Comparison of ENCODE assay signal across 19 mouse cellular contexts in the genomic region with DNA sequence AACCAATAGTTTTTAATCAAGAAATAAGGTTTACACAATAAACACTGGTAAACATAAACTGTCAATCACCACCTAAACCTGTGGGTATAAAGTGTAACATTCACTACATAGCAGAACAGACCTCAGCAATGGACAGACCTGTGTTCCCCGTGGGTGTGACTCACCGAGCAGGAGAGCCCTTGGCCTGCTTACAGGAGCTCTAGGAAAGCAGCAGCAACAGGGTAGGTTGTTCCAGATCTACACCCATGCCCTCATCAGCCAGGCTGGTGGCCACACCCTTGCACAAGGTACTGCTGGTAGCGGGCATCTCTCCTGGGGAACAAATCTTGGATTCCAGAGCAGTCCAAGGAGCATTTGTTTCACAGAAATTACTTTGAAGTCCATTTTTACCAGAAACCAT.
"Had no signal": no experiment of that assay in that cellular context is flagged by ENCODE, and none has a peak within 500 bp of the region (broad histone marks: within the 10 kb centered on the region; RNA-seq: fewer than 3 reads in every experiment).

No protein-coding gene starts in this region.

- H3K4me2 ChIP-seq: liver, embryonic 13.5 days; lung, embryonic 14.5 days; midbrain, embryonic 12.5 days; midbrain, embryonic 15.5 days; neural tube, embryonic 12.5 days; neural tube, embryonic 15.5 days; stomach, embryonic 15.5 days had no signal

- H3K27me3 ChIP-seq: liver, embryonic 13.5 days; midbrain, embryonic 12.5 days; midbrain, embryonic 15.5 days; neural tube, embryonic 12.5 days; neural tube, embryonic 15.5 days; stomach, embryonic 15.5 days had no signal

- H3K9me3 ChIP-seq: liver, embryonic 13.5 days; midbrain, embryonic 12.5 days; midbrain, embryonic 15.5 days; neural tube, embryonic 12.5 days; neural tube, embryonic 15.5 days; stomach, embryonic 15.5 days had no signal

- H3K27ac ChIP-seq: kidney, postnatal 0 days; left cerebral cortex, adult 2 months; liver, embryonic 13.5 days; macrophage; midbrain, embryonic 12.5 days; midbrain, embryonic 15.5 days; neural tube, embryonic 12.5 days; neural tube, embryonic 15.5 days; stomach, embryonic 15.5 days had no signal

- DNase-seq: kidney, adult 2 months; kidney, postnatal 36 days; layer of hippocampus, postnatal 36 days; liver, embryonic 13.5 days; lung, embryonic 14.5 days; lung, postnatal 14 days; retina, postnatal 1 day; right cerebral cortex, postnatal 25 days; spleen, adult 18-20 months; thymus, adult 18-20 months; thymus, postnatal 36 days had no signal

- H3K4me3 ChIP-seq: left cerebral cortex, adult 2 months; liver, embryonic 13.5 days; midbrain, embryonic 12.5 days; midbrain, embryonic 15.5 days; neural tube, embryonic 12.5 days; neural tube, embryonic 15.5 days; stomach, embryonic 15.5 days had no signal

- H3K4me1 ChIP-seq: liver, embryonic 13.5 days; neural tube, embryonic 12.5 days; stomach, embryonic 15.5 days had no signal

- H3K9ac ChIP-seq: liver, embryonic 13.5 days; lung, embryonic 14.5 days; midbrain, embryonic 12.5 days; midbrain, embryonic 15.5 days; neural tube, embryonic 12.5 days; neural tube, embryonic 15.5 days; stomach, embryonic 15.5 days had no signal

- ATAC-seq: midbrain, embryonic 15.5 days had no signal

- H3K36me3 ChIP-seq: liver, embryonic 13.5 days; midbrain, embryonic 12.5 days; midbrain, embryonic 15.5 days; neural tube, embryonic 12.5 days; neural tube, embryonic 15.5 days; stomach, embryonic 15.5 days had no signal
